8 mouse cellular contexts compared by ENCODE assay signal in the genomic region with DNA sequence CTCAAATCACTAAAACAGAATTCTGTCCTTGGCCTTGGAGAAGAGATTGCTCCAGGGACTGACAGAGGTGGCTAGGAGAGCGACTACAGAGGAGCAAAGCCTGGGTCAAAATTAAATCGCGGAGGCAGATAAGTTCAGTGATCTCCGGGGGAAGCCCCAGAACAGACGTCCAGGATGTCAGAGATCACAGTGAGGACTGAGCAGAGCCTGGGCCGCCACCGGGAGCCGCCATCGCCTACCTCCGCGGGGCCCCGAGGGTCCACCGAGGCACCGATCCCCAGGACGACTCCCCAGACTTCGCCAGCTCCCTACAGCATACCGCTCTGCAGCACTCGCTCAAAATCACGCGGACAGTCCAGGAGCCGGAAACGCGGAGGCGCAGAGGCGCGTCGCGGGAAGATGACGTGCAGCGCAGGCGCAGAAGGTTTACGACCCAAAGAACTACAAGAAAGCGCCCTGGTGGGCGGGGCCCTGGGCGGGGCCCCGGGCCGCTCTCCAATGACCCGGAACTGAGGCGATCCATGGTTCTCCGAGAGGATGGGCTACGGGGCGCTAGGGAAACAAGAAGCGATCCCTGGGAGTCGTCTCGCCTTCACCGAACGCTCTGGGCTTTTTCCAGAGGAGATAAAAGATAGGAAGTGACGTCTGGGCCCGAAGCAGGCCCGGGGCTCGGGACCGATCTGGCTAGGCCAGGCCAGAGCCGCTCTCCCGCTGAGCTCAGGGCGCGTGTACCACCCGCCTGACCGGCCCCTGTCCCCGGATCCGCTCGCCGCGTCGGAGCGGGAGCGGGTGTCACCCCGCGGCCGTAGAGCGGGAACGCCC. TPM values are rescaled to one million over a fixed set of nuclear protein-coding genes. Genes with fewer than 3 reads are reported as not detected.
A peak's percentile ranks its signal among the peaks of the same experiment; 100 is the strongest.
DNase-seq lines count a peak whose midpoint lies in the region; ATAC-seq lines count a peak whose summit lies in the region.

A gene (minus strand): TSS at position 406 of the 822 bp plus-strand sequence.
A gene (plus strand): TSS at position 439 of the 822 bp plus-strand sequence.

- peaks cover 37% of the 10 kb centered on the region for H3K79me2 ChIP-seq in macrophage (ENCODE audit: inconsistent target)

- peaks cover 20% of the 10 kb centered on the region for H3K4me1 ChIP-seq in hindbrain, embryonic 16.5 days (ENCODE audit: control insufficient read depth, insufficient read depth, low read depth, low read length)

- peak; percentile 97 for DNase-seq in WW6 (ENCODE audit: low read depth, low spot score)
- DNase-seq in cerebellum, postnatal 4 days (ENCODE audit: low spot score in 2 of 2) = peak; percentile 99
- peak; percentile 96 for DNase-seq in gastrocnemius, adult 18-20 months (ENCODE audit: low spot score)
- DNase-seq in left cerebral cortex, adult 18-20 months (ENCODE audit: low spot score in 2 of 2) = peak; percentile 97 to 98
- peak; percentile 97 for DNase-seq in right cerebral cortex, adult 18-20 months
- DNase-seq in urinary bladder, postnatal 10 days (ENCODE audit: low spot score) = peak; percentile 91

- peaks cover 9% of the 10 kb centered on the region for H3K36me3 ChIP-seq in hindbrain, embryonic 16.5 days (ENCODE audit: control insufficient read depth, insufficient read depth, low read length)
- peaks cover 35% of the 10 kb centered on the region; the same call in 1 of the 2 replicates for H3K36me3 ChIP-seq in macrophage (ENCODE audit: inconsistent target)

- H3K4me2 ChIP-seq in hindbrain, embryonic 16.5 days (ENCODE audit: low read length) = peak within 1 kb of the TSS; percentile 94

- peak; percentile 99 for ATAC-seq in hindbrain, embryonic 16.5 days

- WGBS in hindbrain, embryonic 16.5 days = under 1% methylated on average over 65 of the region's 71 CpGs
- under 1% methylated on average over 71 of the region's 71 CpGs for WGBS in macrophage (ENCODE audit: missing documents)

- H3K9ac ChIP-seq in hindbrain, embryonic 16.5 days (ENCODE audit: low read depth, low read length) = peak within 1 kb of the TSS; percentile 87

- H3K9me3 ChIP-seq in hindbrain, embryonic 16.5 days (ENCODE audit: control insufficient read depth, low read length) = no peaks in the 10 kb centered on the region

- no peaks in the 10 kb centered on the region for H3K27me3 ChIP-seq in hindbrain, embryonic 16.5 days (replicated peaks; ENCODE audit: control insufficient read depth, insufficient read depth, low read length)

- peak within 1 kb of the TSS; percentile 93 for H3K4me3 ChIP-seq in hindbrain, embryonic 16.5 days (ENCODE audit: low read length)
- peak within 1 kb of the TSS; percentile 99 for H3K4me3 ChIP-seq in macrophage (ENCODE audit: inconsistent target)

- H3K27ac ChIP-seq in hindbrain, embryonic 16.5 days (ENCODE audit: low read depth, low read length) = peak within 1 kb of the TSS; percentile 95
- peak within 1 kb of the TSS; percentile 56 for H3K27ac ChIP-seq in macrophage

RNA-seq across cellular contexts. Expression of the first gene that starts in this region (rescaled TPM):
- total RNA-seq in gastrocnemius, adult 18-20 months (2021) = 1 to 10 TPM; 3.5 to 3.8 TPM
- polyA plus RNA-seq in hindbrain, embryonic 16.5 days (2015; fragmentation: Nextera tagmentation; extraction: Ambion mirVana) = 27.0 and 32.2 TPM in 2 replicates
- 10 to 100 TPM; 22.5 to 22.8 TPM for total RNA-seq in left cerebral cortex, adult 18-20 months (2021)
- total RNA-seq in macrophage (2018; cell fraction: chromatin; rRNA removed) = 10 to 100 TPM; 23.8 to 63.4 (median 38.6) TPM
- total RNA-seq in macrophage (2018; cell fraction: cytosol; rRNA removed) = 10 to 100 TPM; 10.7 to 20.0 (median 16.5) TPM
- 10 to 100 TPM; 19.1 to 54.5 (median 28.2) TPM for total RNA-seq in macrophage (2018; cell fraction: nucleus; rRNA removed)
- polyA plus RNA-seq in macrophage (2018) = 12.3 to 19.6 TPM (median 15.1 TPM) in 3 replicates

RNA-seq across cellular contexts. Expression of the second gene that starts in this region (rescaled TPM):
- 10 to 100 TPM; 14.6 to 15.5 TPM for total RNA-seq in gastrocnemius, adult 18-20 months (2021)
- polyA plus RNA-seq in hindbrain, embryonic 16.5 days (2015; fragmentation: Nextera tagmentation; extraction: Ambion mirVana) = 62.8 and 63.9 TPM in 2 replicates
- total RNA-seq in left cerebral cortex, adult 18-20 months (2021) = 10 to 100 TPM; 44.6 to 45.9 TPM
- total RNA-seq in macrophage (2018; cell fraction: chromatin; rRNA removed) = 10 to 100 TPM; 11.2 to 58.7 (median 27.8) TPM
- 10 to 100 TPM; 11.0 to 19.4 (median 17.2) TPM for total RNA-seq in macrophage (2018; cell fraction: cytosol; rRNA removed)
- total RNA-seq in macrophage (2018; cell fraction: nucleus; rRNA removed) = 10 to 100 TPM; 15.7 to 56.1 (median 24.7) TPM
- polyA plus RNA-seq in macrophage (2018) = 17.2 to 20.5 TPM (median 18.5 TPM) in 3 replicates

Comparison
In these comparisons a context has a peak if more than half of its experiments do, and no peak if none do; other contexts are left out.
1. Peak in every context shown above with its lines: DNase-seq, ATAC-seq, H3K4me3 ChIP-seq and H3K27ac ChIP-seq.
2. RNA of the first gene that starts in this region (total RNA-seq): 22.5 to 22.8 TPM in left cerebral cortex, adult 18-20 months; 3.5 to 3.8 TPM in gastrocnemius, adult 18-20 months; every median in the first group is over 4 times any median in the second.